Mouse (Mus musculus): ENCODE measurements around the gene Olfml2b.

DNA sequence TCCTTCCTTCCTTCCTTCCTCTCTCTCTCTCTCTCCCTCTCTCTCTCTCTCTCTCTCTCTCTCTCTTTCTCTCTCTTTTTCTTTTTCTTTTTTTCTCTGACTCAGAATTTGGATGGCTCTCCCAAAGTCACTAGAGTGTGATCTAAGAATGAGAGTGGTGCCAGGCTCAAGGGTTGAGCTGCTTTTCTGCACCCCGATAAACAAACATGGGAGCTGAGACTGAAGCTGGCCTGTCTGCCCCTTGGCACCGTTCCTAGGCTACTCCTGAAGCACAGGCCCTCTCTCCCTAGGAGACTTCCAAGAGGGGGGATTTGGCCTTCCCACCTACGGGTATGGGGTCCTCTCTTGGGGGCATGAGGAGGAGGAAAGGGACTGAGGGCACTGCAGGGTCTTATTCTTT, 54.4 kb downstream of the Olfml2b start:
- TF ChIP-seq CTCF (IDR thresholded peaks at IDR 0.05; ENCODE audit: low read depth, low read length) (no peak), POLR2A (IDR thresholded peaks at IDR 0.05; ENCODE audit: insufficient read depth, low read length) (no peak)
